Mouse (Mus musculus) CD4-positive, CD25-positive, alpha-beta regulatory T cell, adult 9 weeks (primary cell): ENCODE measurements around the gene Hs3st5. TPM values are rescaled to one million over a fixed set of nuclear protein-coding genes. Genes with fewer than 3 reads are reported as not detected.

ENCODE experiments used
- polyA plus RNA-seq: library from polyadenylated mRNA; unstranded; fragments of 100-300 nt; shearing (Covaris generic); gene quantifications from one replicate; pipeline ENCODE4 v1.2.1, GENCODE M21; 2017

The Hs3st5 gene
- polyA plus RNA-seq, result not detected

GRCm38 (mm10) chr10:36506727-36507555, at the start of gene Hs3st5:
Gene Hs3st5 (plus strand): TSS chr10:36506814.

